Mouse (Mus musculus): ENCODE measurements at regions not wholly inside any gene's neighbourhood (a gene's known extent, or its start where the extent isn't known, plus 50 kb on each side); places are given as distances from the start of the nearest gene placed in this dataset.
A peak's percentile ranks its signal among the peaks of the same experiment; 100 is the strongest.

DNA sequence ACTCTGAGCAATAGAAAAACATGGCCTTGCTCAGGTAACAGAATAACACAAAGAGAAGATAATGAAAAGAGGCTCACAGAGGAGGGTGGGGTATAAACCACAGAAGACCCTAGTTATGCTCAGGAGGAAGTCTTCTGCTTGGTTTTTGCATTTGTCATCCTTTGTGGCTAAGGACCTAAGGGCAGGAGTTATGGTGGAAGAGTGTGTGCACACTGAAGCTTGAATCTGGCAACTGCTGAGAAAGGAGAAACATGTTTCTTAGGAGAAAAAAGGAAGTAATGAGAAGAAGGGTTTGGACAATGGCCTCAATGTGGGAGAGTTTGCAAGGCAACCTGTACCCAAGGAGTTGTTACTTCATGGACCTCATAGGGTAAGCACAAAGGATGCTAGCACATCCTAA lies 106.8 kb upstream of the Nyap2 start:
- ATAC-seq (replicated peaks; ENCODE audit: poor library complexity): peak; percentile 70

- ATAC-seq (replicated peaks; ENCODE audit: poor library complexity): peak; percentile 85
Measured at GRCm38 (mm10) chr1:80969194-80969593, 107.6 kb upstream of the Nyap2 start.

DNA sequence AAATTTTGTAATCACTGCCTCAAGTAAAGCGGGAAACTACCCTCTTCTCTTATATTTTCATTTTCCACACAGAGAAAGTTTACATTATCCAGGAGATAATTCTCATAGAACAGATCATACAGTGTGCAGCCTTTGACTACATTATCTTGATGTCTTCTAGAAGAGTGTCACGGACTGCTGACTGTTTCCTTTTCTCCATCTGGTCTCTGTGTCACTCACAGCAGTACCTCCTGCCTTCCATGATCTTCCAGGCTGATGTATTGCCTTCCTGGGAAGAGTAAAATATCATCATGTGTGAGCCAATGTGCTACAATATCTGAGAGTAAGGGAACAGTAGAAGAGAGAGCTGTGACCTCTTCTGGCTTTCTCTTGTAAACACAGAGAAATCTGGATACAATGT lies 111.0 kb upstream of the Nyap2 start:
- ATAC-seq (replicated peaks; ENCODE audit: poor library complexity): no peak

DNA sequence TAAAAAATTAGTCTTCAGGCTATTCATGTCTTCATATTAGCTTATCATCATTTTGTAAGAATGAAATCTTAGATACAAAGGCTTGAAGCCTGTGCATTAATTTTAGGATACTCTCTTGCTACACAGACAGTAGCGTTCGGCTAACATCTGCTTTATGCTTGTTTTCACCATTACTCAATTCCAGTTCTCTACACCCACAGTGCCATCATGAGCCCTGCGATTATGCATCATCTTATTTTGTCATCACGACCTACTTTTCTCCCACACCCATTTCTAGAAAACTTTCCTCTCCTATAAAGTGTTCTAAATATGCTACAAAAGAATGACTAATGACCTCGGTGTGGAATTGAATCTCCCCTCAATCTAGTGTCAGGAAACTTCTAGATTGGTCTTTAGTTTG lies 112.4 kb upstream of the Nyap2 start:
- no peak for ATAC-seq (replicated peaks; ENCODE audit: poor library complexity)

DNA sequence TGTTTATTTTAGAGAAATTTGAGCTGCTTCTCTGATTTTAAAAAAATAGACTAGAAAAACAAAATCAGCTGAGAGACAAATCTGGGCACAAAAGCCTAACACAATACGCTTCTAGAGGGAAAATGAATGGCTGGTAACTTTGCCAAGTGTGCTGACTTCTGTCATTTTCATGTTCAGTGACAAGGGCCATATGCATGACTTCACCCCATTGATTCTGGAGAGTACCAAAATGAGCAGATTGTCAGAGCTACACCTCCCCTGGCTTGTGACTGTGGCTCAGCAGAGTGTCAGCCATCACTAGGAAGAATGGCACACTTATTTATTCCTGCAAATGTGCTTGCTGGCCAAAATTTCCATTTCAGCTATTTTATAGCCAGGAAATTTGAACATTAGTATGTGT lies 112.9 kb upstream of the Nyap2 start:
- ATAC-seq (replicated peaks; ENCODE audit: poor library complexity): no peak

GRCm38 (mm10) chr1:80950406-80950805 lies 126.3 kb upstream of the Nyap2 start:
- no peak for ATAC-seq (replicated peaks; ENCODE audit: poor library complexity)

- ATAC-seq (replicated peaks; ENCODE audit: poor library complexity): peak; percentile 61
Measured at GRCm38 (mm10) chr1:80946049-80946448, 130.7 kb upstream of the Nyap2 start.

DNA sequence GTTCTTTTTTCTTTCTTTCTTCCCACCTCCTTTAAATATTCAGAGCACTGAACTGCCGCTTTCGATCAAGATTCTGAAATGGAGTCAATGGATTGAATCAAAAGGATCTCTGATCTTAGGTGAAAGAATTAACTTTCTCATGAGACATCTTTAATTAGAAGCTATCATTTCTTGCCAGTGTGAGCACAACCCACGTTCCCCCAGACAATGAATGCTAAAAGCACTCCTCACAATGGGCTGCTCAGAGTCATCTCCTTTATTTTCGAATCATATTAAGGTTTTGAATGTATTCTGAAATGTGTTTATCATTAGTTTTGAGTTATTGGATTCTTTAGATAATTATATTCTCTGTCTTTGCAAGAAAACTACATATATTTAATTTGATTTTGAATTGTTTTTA lies 137.4 kb upstream of the Nyap2 start:
- no peak for ATAC-seq (replicated peaks; ENCODE audit: poor library complexity)

GRCm38 (mm10) chr1:80899281-80899680 lies 141.0 kb upstream of the Dock10 start:
- ATAC-seq (replicated peaks; ENCODE audit: poor library complexity): no peak

- ATAC-seq (replicated peaks; ENCODE audit: poor library complexity): no peak
Measured at GRCm38 (mm10) chr1:80874140-80874849, 116.0 kb upstream of the Dock10 start.

DNA sequence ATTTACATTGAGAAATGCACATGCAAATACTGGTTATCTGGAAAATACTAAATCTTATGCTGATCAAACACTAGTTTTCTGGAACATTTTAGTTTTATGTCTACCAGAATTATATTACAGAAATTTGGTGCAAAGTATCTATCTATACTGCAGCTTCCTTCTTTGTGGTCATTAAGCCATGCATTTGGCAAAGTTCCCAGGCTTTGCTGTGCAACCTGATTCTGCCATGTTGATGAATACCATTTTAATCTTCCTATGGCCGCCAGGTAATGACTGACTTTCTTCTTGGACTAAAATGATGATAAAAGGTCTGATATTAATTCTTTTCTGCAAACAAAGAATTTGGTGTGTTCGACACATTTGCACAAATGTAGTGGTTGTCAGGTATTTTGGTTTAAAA lies 115.3 kb upstream of the Dock10 start:
- ATAC-seq (replicated peaks; ENCODE audit: poor library complexity): no peak

DNA sequence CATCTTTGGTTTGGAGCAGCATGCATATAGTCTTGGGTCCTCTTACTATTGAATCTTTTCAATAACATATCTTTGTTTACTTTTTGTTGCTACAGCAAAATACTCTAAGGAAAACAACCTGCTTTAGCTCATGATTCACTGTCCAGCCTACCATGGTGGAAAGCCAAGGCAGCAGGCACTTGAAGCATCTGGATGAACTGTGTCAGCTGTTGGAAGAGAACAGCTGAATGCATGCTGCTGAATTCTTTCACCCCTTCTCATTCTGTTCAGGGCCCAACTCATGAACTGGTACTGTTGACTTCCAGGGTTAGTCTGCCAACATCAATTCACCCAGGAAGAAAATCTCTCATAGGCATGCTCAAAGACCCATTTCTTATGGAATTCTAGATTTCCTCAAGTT lies 110.5 kb upstream of the Dock10 start:
- no peak for ATAC-seq (replicated peaks; ENCODE audit: poor library complexity)

GRCm38 (mm10) chr1:80856981-80857380 lies 98.7 kb upstream of the Dock10 start:
- no peak for ATAC-seq (replicated peaks; ENCODE audit: poor library complexity)

DNA sequence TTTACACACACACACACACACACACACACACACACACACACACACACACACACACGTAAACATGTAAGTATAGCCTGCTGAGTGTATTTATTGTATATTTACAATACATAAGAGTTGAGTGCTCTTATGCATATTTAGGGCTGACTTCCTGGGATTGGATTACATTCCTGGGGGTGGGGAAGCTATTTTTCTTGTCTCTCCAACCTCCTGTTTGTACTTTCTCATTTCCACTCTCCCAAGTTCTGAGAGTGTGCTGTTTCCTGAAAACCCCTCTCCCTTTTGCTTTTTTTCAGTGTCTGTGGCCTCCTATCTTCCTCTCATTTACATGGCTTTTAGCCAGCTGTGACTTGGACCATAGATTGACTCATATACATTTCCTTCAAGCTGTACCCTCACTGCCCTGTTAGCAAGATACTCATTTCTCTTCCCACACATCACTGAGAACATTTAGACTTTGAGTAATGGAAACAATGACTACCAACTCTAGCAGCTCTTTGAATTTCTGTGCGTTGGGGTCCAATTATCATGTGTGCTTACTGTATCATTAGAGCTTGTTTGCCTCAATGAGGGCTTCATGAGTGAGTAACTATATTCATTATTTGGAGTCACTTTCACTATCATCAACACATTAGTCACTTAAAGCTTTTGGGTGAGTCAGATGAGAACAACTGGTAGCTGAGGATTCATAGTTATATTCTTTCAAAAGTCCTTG lies 96.8 kb upstream of the Dock10 start:
- no peak for ATAC-seq (replicated peaks; ENCODE audit: poor library complexity)

- no peak for ATAC-seq (replicated peaks; ENCODE audit: poor library complexity)
Measured at GRCm38 (mm10) chr1:80854289-80854701, 96.0 kb upstream of the Dock10 start.

DNA sequence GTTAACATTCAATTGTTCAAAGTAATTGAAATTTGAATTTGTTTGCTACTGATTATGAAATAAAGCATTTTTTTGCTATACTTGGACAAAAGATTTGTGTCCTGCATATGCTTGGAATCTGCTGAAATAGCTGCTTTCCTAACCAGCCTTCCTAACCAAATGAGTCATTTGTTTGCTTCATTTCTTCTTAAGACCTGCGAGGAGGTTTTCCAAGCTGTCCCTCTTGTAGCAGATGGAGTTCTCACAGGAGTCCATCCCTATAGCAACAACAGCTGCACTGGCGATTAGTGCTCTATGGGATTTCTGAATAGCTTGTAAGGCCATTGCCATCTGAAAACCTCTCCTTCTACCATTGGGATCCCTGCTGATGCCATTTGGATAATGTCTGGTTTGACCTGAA lies 94.4 kb upstream of the Dock10 start:
- ATAC-seq (replicated peaks; ENCODE audit: poor library complexity): no peak

- peak; percentile 68 for ATAC-seq (replicated peaks; ENCODE audit: poor library complexity)
Measured at GRCm38 (mm10) chr1:80830196-80830794, 72.0 kb upstream of the Dock10 start.

- ATAC-seq (replicated peaks; ENCODE audit: poor library complexity): peak; percentile 49
Measured at GRCm38 (mm10) chr1:80826383-80826782, 68.1 kb upstream of the Dock10 start.

- ATAC-seq (replicated peaks; ENCODE audit: poor library complexity): no peak
Measured at GRCm38 (mm10) chr1:80823953-80824352, 65.6 kb upstream of the Dock10 start.

DNA sequence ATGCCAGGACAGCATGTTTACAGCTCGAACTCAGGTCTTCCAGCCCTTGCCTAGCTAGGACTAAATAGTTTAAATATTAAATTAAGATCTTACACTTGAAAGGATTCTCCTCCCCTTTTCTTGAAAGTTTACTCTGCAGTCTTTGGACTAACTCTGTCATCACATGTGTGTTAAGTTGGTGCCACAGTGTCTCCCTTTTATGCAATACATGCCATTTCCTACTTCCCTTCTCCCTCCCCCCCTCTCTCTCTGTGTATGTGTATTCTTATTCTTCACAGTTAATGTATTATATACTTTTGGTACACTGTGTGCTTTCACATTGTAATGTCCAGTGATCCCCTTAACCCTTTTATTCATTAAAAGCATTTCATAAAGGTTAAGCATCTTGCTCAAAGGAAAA lies 63.9 kb upstream of the Dock10 start:
- peak; percentile 84 for ATAC-seq (replicated peaks; ENCODE audit: poor library complexity)

GRCm38 (mm10) chr1:80812906-80813305 lies 54.6 kb upstream of the Dock10 start:
- ATAC-seq (replicated peaks; ENCODE audit: poor library complexity): no peak
